Mouse (Mus musculus) MEL (cell line): ENCODE data around the gene Spp2. TPM values are rescaled to one million over a fixed set of nuclear protein-coding genes. Genes with fewer than 3 reads are reported as not detected.

Source experiments
- DNase-seq: peaks from one replicate; pipeline ENCODE4 v3.0.0; 2011; ENCODE audit warnings: low read depth, low spot score
- H3K27ac ChIP-seq: 2 replicates; pipeline ENCODE4 v1.5.1; 2012; ENCODE audit warnings: low read depth, mild to moderate bottlenecking, control low read depth, low read length, moderate library complexity; ENCODE audit not compliant: control insufficient read depth
- H3K27me3 ChIP-seq, 2 experiments: fragments of 150-350 bp in 1 of 2; sonication (generic) in 1 of 2; 2 replicates each; pipeline ENCODE4 v1.6.1; 2012; ENCODE audit warnings: low read length in 2 of 2, mild to moderate bottlenecking in 2 of 2, improper control_type of control experiment in 1 of 2, moderate library complexity in 1 of 2; ENCODE audit not compliant: insufficient read depth in 2 of 2, control insufficient read depth in 1 of 2
- H3K36me3 ChIP-seq, 2 experiments: 2 replicates each; pipeline ENCODE4 v1.6.1; 2012 to 2014; ENCODE audit warnings: low read length in 2 of 2, improper control_type of control experiment in 1 of 2, inconsistent platforms in 1 of 2, mild to moderate bottlenecking in 1 of 2; ENCODE audit not compliant: insufficient read depth in 2 of 2, control insufficient read depth in 1 of 2
- H3K4me1 ChIP-seq, 2 experiments: fragments of 150-350 bp in 1 of 2; sonication (generic) in 1 of 2; 2 replicates each; pipeline ENCODE4 v1.6.1; 2012; ENCODE audit warnings: low read length in 2 of 2, improper control_type of control experiment in 1 of 2, mild to moderate bottlenecking in 1 of 2; ENCODE audit not compliant: insufficient read depth in 2 of 2, control insufficient read depth in 1 of 2
- H3K4me3 ChIP-seq, 2 experiments: fragments of 150-350 bp in 1 of 2; sonication (generic) in 1 of 2; 2 replicates each; pipeline ENCODE4 v1.5.1; 2012; ENCODE audit warnings: low read depth in 2 of 2, low read length in 2 of 2, mild to moderate bottlenecking in 2 of 2, moderate library complexity in 2 of 2, control low read depth in 1 of 2, improper control_type of control experiment in 1 of 2; ENCODE audit not compliant: control insufficient read depth in 1 of 2, insufficient read depth in 1 of 2
- H3K79me2 ChIP-seq: 2 replicates; pipeline ENCODE4 v1.6.1; 2012; ENCODE audit warnings: mild to moderate bottlenecking, low read length, moderate library complexity; ENCODE audit not compliant: control insufficient read depth, poor library complexity, insufficient read depth
- H3K9ac ChIP-seq: 2 replicates; pipeline ENCODE4 v1.6.1; 2012; ENCODE audit warnings: low read depth, mild to moderate bottlenecking, control low read depth, low read length, moderate library complexity; ENCODE audit not compliant: control insufficient read depth, poor library complexity, severe bottlenecking
- H3K9me3 ChIP-seq: fragments of 150-350 bp; sonication (generic); replicated peaks from 2 replicates; pipeline ENCODE4 v1.6.1; 2012; ENCODE audit warnings: mild to moderate bottlenecking, low read length, improper control_type of control experiment, moderate library complexity; ENCODE audit not compliant: insufficient read depth
- BHLHE40 ChIP-seq: IDR thresholded peaks from 2 replicates; pipeline ENCODE4 v1.6.1; 2012; ENCODE audit warnings: low read depth, mild to moderate bottlenecking, inconsistent platforms, low read length, improper control_type of control experiment, borderline replicate concordance
- CHD2 ChIP-seq: IDR thresholded peaks from 2 replicates; pipeline ENCODE4 v1.6.1; 2011; ENCODE audit warnings: low read length, improper control_type of control experiment
- CTCF ChIP-seq, 3 experiments: IDR thresholded peaks in 2 of 3; conservative IDR thresholded peaks in 1 of 3; 2 replicates each; pipeline ENCODE4 v1.5.1; 2011 to 2012; ENCODE audit warnings: low read length in 3 of 3, low read depth in 2 of 3, mild to moderate bottlenecking in 2 of 3, improper control_type of control experiment in 1 of 3, inconsistent platforms in 1 of 3, mixed read lengths in 1 of 3, moderate library complexity in 1 of 3; ENCODE audit not compliant: control insufficient read depth in 1 of 3, insufficient read depth in 1 of 3, poor library complexity in 1 of 3, severe bottlenecking in 1 of 3
- ELF1 ChIP-seq: IDR thresholded peaks from 2 replicates; pipeline ENCODE4 v1.6.1; 2014; ENCODE audit warnings: low read depth, mild to moderate bottlenecking, inconsistent platforms, low read length, improper control_type of control experiment, moderate library complexity
- HCFC1 ChIP-seq: IDR thresholded peaks from 2 replicates; pipeline ENCODE4 v1.6.1; 2012; ENCODE audit warnings: low read depth, mild to moderate bottlenecking, inconsistent platforms, low read length, improper control_type of control experiment, moderate library complexity
- JUND ChIP-seq: IDR thresholded peaks from 2 replicates; pipeline ENCODE4 v1.6.1; 2011; ENCODE audit warnings: low read depth, mild to moderate bottlenecking, improper control_type of control experiment, low read length
- KAT2A ChIP-seq: conservative IDR thresholded peaks from 2 replicates; pipeline ENCODE4 v1.6.1; 2012; ENCODE audit warnings: low read depth, low read length, improper control_type of control experiment, inconsistent platforms
- MAFK ChIP-seq: IDR thresholded peaks from 2 replicates; pipeline ENCODE4 v1.6.1; 2011; ENCODE audit warnings: low read depth, mild to moderate bottlenecking, low read length, improper control_type of control experiment, borderline replicate concordance
- MAX ChIP-seq: IDR thresholded peaks from 2 replicates; pipeline ENCODE4 v1.6.1; 2011; ENCODE audit warnings: low read length, improper control_type of control experiment
- MAZ ChIP-seq: IDR thresholded peaks from 2 replicates; pipeline ENCODE4 v1.6.1; 2012; ENCODE audit warnings: low read depth, mild to moderate bottlenecking, inconsistent platforms, low read length, improper control_type of control experiment
- MXI1 ChIP-seq: IDR thresholded peaks from 2 replicates; pipeline ENCODE4 v1.6.1; 2011; ENCODE audit warnings: mild to moderate bottlenecking, low read depth, low read length, improper control_type of control experiment
- MYB ChIP-seq: IDR thresholded peaks from 2 replicates; pipeline ENCODE4 v1.6.1; 2011; ENCODE audit warnings: mild to moderate bottlenecking, low read depth, low read length, improper control_type of control experiment
- MYC ChIP-seq: IDR thresholded peaks from 2 replicates; pipeline ENCODE4 v1.6.1; 2011; ENCODE audit warnings: low read depth, mild to moderate bottlenecking, low read length, improper control_type of control experiment, moderate library complexity
- NELFE ChIP-seq: IDR thresholded peaks from 2 replicates; pipeline ENCODE4 v1.6.1; 2011; ENCODE audit warnings: low read depth, low read length, improper control_type of control experiment
- NRF1 ChIP-seq: IDR thresholded peaks from 2 replicates; pipeline ENCODE4 v1.6.1; 2014; ENCODE audit warnings: low read depth, mild to moderate bottlenecking, inconsistent platforms, low read length, improper control_type of control experiment, moderate library complexity; ENCODE audit not compliant: poor library complexity, insufficient read depth, severe bottlenecking
- POLR2AphosphoS2 ChIP-seq: IDR thresholded peaks from 2 replicates; pipeline ENCODE4 v1.6.1; 2011; ENCODE audit warnings: low read length, improper control_type of control experiment
- RAD21 ChIP-seq: IDR thresholded peaks from 2 replicates; pipeline ENCODE4 v1.6.1; 2011; ENCODE audit warnings: mild to moderate bottlenecking, low read depth, low read length, improper control_type of control experiment
- SIN3A ChIP-seq: IDR thresholded peaks from 2 replicates; pipeline ENCODE4 v1.6.1; 2012; ENCODE audit warnings: low read length, improper control_type of control experiment, inconsistent platforms
- SMC3 ChIP-seq: IDR thresholded peaks from 2 replicates; pipeline ENCODE4 v1.6.1; 2011; ENCODE audit warnings: low read depth, low read length, improper control_type of control experiment
- TBP ChIP-seq: IDR thresholded peaks from 2 replicates; pipeline ENCODE4 v1.8.0; 2011; ENCODE audit warnings: low read depth, low read length, improper control_type of control experiment
- TCF12 ChIP-seq: IDR thresholded peaks from 2 replicates; pipeline ENCODE4 v1.6.1; 2014; ENCODE audit warnings: low read depth, mild to moderate bottlenecking, inconsistent platforms, low read length, improper control_type of control experiment, moderate library complexity
- USF1 ChIP-seq: IDR thresholded peaks from 2 replicates; pipeline ENCODE4 v1.6.1; 2014; ENCODE audit warnings: low read depth, mild to moderate bottlenecking, inconsistent platforms, low read length, improper control_type of control experiment, moderate library complexity
- USF2 ChIP-seq, 2 experiments: IDR thresholded peaks; 2 replicates each; pipeline ENCODE4 v1.6.1; 2011 to 2012; ENCODE audit warnings: improper control_type of control experiment in 2 of 2, low read length in 2 of 2, borderline replicate concordance in 1 of 2, inconsistent platforms in 1 of 2, low read depth in 1 of 2, mild to moderate bottlenecking in 1 of 2; ENCODE audit not compliant: insufficient read depth in 1 of 2
- ZC3H11A ChIP-seq: IDR thresholded peaks from 2 replicates; pipeline ENCODE4 v1.6.1; 2012; ENCODE audit warnings: low read depth, mild to moderate bottlenecking, inconsistent platforms, low read length, improper control_type of control experiment
- ZKSCAN1 ChIP-seq: IDR thresholded peaks from 2 replicates; pipeline ENCODE4 v1.6.1; 2012; ENCODE audit warnings: low read depth, mild to moderate bottlenecking, inconsistent platforms, low read length, improper control_type of control experiment, moderate library complexity
- polyA plus RNA-seq, 2 experiments: library from polyadenylated mRNA; stranded (reverse) in 1 of 2; unstranded in 1 of 2; fragments of >175 nt in 1 of 2; fragments of >200 nt in 1 of 2; gene quantifications; 2 replicates each; pipeline versions ENCODE4 v1.2.1 to v1.2.4; 2012; ENCODE audit warnings: low replicate concordance in 2 of 2, low read depth in 1 of 2; ENCODE audit not compliant: insufficient read length in 2 of 2, insufficient read depth in 1 of 2, missing spikeins in 1 of 2
- total RNA-seq: library from RNA; depleted of rRNA; stranded (reverse); fragments of 300-350 nt; gene quantifications from 2 replicates; pipeline ENCODE4 v1.2.3, GENCODE M21; 2012

Gene Spp2
- total and polyA plus RNA-seq, 3 experiments = not detected

DNA sequence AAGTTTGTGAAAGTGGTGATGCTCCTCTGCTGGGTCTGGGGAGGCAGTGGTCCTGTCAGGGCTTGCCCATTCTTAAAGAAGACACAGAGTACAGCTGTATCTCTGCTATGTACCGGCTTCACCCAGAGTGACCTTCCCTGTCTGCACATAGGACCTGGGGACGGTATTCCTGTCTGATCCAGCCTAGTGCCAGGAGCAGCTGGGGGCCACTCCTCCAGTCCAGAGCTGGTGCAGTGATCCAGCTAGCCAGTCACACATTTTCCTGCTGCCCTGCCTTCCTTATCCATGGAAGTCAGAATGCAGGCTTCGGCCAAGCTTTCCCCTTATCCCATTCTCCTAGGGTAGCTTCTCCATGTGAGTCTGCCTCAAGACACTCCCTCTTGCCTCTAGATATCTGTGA, 49.0 kb downstream of the Spp2 start:
- no peak overlapping the region for H3K27ac ChIP-seq
- no peaks in the 10 kb centered on the region for H3K9me3 ChIP-seq
- H3K4me3 ChIP-seq = no peak overlapping the region
- no peak overlapping the region for H3K9ac ChIP-seq
- TF ChIP-seq POLR2AphosphoS2 = no peak
- TF ChIP-seq, all 39 proteins: peak for 0
- Histone ChIP-seq H3K79me2 (no peaks in the 10 kb centered on the region), H3K4me1 (no peaks in the 10 kb centered on the region), H3K27me3 (no peaks in the 10 kb centered on the region), H3K36me3 (no peaks in the 10 kb centered on the region)
- DNase-seq = no peak

DNA sequence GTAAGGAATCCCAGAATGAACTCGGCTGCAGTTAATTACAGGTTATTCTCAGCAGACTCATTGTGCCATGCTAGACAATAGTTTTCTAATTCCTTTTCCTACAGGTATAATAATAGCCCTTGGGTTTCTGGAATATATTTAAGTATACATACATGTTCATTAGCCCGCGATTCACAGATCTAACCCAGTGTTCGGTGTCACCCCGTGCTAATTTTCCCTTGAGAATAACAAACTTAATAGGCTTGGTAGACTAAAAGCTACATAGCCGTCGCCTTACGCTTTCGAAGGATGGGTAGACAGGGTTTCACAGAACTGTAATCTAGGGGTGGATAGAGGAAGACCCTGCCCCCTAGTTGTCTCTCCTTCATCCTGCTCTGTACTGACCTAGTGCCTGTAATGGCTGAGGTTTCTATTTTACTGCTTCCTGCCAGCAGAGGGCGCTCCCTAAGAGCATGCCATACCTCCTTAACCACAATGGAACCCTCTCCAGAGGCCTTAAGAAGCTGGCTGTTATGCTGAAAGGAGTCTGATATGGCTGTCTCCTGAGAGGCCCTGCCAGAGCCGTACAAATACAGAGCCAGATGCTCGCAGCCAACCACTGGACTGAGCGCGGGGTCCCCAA, 49.8 kb downstream of the Spp2 start:
- Histone ChIP-seq H3K9me3 (no peaks in the 10 kb centered on the region), H3K4me3 (no peak overlapping the region), H3K9ac (no peak overlapping the region), H3K79me2 (no peaks in the 10 kb centered on the region), H3K4me1 (no peaks in the 10 kb centered on the region), H3K27ac (no peak overlapping the region), H3K27me3 (no peaks in the 10 kb centered on the region), H3K36me3 (no peaks in the 10 kb centered on the region)
- DNase-seq = peak; percentile 61
- TF ChIP-seq SMC3 (peak; percentile 82), ZC3H11A (peak; percentile 49), USF2 (IDR thresholded peaks at IDR 0.05; ENCODE audit: borderline replicate concordance in 1 of 2, insufficient read depth in 1 of 2, low read depth in 1 of 2, low read length in 2 of 2) (no peak), MYB (no peak), TBP (no peak), CTCF (IDR thresholded peaks at IDR 0.05 in 2 of 3, conservative IDR thresholded peaks at IDR 0.05 in 1 of 3; ENCODE audit: control insufficient read depth in 1 of 3, insufficient read depth in 1 of 3, low read depth in 2 of 3, low read length in 3 of 3, poor library complexity in 1 of 3, severe bottlenecking in 1 of 3) (peak; percentile 64 to 78 (median 76)), RAD21 (peak; percentile 57), BHLHE40 (no peak), MAFK (no peak), NRF1 (no peak), MAX (no peak)

DNA sequence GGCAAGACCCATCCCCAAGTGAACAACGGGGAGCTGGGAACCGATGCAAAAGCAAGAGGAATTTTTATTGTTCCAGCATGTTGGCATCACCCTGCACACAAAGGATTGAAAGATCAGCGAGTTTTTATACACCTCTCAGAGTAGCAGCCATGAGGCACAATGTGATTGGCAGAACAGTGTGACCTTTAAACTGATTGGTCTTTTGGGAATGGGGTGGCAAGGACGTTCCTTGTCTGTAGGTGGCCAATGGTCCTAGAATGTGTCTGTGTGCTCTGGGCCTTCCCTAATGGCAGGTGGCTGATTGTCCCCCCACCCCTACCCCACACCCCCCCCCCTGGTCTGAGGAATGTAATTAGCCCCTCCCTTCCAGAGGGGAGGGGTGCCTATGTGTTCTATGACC, 52.4 kb downstream of the Spp2 start:
- H3K9ac ChIP-seq = no peak overlapping the region
- H3K36me3 ChIP-seq = no peaks in the 10 kb centered on the region
- no peaks in the 10 kb centered on the region for H3K4me1 ChIP-seq
- DNase-seq = no peak
- H3K27ac ChIP-seq = no peak overlapping the region
- H3K4me3 ChIP-seq = no peak overlapping the region
- no peaks in the 10 kb centered on the region for H3K9me3 ChIP-seq
- TF ChIP-seq MYB = no peak
- TF ChIP-seq MAX = no peak
- TF ChIP-seq USF1 = no peak
- TF ChIP-seq HCFC1 = no peak
- no peak for TF ChIP-seq SIN3A
- TF ChIP-seq JUND = no peak
- TF ChIP-seq CHD2 = no peak
- no peak for TF ChIP-seq SMC3
- no peak for TF ChIP-seq ZKSCAN1
- TF ChIP-seq MAZ = no peak
- TF ChIP-seq MXI1 = no peak
- no peak for TF ChIP-seq TCF12
- TF ChIP-seq NRF1 = no peak
- no peak for TF ChIP-seq POLR2AphosphoS2
- TF ChIP-seq NELFE = no peak
- TF ChIP-seq USF2 (IDR thresholded peaks at IDR 0.05; ENCODE audit: borderline replicate concordance in 1 of 2, insufficient read depth in 1 of 2, low read depth in 1 of 2, low read length in 2 of 2) = no peak
- TF ChIP-seq ELF1 = no peak
- no peak for TF ChIP-seq MYC
- no peak for TF ChIP-seq KAT2A
- no peaks in the 10 kb centered on the region for H3K27me3 ChIP-seq
- no peaks in the 10 kb centered on the region for H3K79me2 ChIP-seq
